Mouse (Mus musculus) olfactory bulb, adult 2 months (tissue): ENCODE measurements around the gene Mrs2.

Source experiments
- CTCF ChIP-seq: fragments of 200-500 bp; IDR thresholded peaks from 2 replicates; pipeline ENCODE4 v1.5.1; 2012; ENCODE audit warnings: low read depth, mild to moderate bottlenecking, low read length, moderate library complexity; ENCODE audit not compliant: insufficient read depth
- POLR2A ChIP-seq: fragments of 200-500 bp; IDR thresholded peaks from 2 replicates; pipeline ENCODE4 v1.6.1; 2012; ENCODE audit warnings: mild to moderate bottlenecking, low read depth, low read length, moderate library complexity; ENCODE audit not compliant: insufficient read depth

GRCm38 (mm10) chr13:24948870-24949269 is 71.3 kb downstream of the Mrs2 start:
- TF ChIP-seq POLR2A (no peak), CTCF (no peak)
